Mouse (Mus musculus) cerebellum, postnatal 10 days (tissue): ENCODE data around the gene Egfl8.

Experiments used
- DNase-seq, 2 experiments: peaks; one replicate each; pipeline ENCODE4 v3.0.0; 2021; ENCODE audit warnings: mixed read lengths in 2 of 2

Gene Egfl8

DNA sequence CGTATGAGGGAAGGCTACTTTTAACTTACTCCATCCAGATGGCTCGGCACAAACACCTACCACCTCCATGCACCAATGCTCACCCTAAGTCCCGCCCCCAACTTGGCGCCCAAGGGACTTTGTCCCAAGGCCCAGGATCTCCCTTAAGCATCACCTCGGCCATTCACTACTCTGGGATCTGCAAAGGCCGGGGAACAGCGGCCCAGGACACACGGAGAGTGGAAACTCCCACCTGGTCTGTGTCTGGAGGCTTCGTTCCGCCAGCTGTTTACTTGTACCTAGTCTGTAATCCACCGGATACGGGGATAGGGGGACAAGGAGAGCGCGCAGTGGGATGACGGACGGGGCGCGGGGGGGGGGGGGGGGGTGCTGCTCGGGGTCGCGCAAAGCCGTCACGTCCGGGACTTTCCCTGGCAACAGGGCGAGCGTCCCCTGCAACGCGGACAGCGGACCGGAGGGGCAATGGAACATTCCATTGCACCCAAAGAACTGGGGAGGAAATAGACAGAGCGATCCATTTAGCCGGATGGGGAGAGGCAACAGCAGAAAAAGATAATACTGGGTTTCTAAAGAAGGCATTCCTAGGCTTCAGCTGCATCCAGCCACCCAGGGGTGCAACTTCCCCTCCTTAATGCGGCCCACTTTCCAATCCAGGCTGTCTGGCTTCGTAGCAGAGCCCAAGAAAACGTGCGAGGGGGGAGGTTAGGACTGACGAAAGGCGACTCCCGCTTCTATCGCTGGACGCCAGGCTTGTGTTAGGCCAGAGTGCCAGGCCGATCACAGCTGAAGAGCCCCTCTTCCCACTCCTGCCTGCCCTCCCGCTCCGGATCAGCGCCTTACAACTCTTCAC, 11.5 kb upstream of the Egfl8 start:
- peak; percentile 93 to 95 for DNase-seq

DNA sequence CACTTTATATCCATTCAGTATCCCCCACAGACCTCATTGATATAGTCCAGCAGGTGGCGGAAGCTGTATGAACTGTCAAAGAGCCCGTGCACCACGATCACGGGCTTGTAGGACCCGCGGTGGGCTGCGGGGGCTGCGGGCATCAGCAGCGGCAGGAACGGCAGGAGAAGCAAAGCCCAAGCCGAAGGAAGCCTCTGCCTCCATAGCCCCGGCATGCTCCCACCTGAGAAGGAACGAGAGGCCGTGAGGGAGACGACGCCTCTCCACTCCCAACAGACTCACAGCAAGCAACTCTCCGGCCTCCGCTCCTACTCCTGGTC, 11.0 kb upstream of the Egfl8 start:
- peak; percentile 73 to 79 for DNase-seq

DNA sequence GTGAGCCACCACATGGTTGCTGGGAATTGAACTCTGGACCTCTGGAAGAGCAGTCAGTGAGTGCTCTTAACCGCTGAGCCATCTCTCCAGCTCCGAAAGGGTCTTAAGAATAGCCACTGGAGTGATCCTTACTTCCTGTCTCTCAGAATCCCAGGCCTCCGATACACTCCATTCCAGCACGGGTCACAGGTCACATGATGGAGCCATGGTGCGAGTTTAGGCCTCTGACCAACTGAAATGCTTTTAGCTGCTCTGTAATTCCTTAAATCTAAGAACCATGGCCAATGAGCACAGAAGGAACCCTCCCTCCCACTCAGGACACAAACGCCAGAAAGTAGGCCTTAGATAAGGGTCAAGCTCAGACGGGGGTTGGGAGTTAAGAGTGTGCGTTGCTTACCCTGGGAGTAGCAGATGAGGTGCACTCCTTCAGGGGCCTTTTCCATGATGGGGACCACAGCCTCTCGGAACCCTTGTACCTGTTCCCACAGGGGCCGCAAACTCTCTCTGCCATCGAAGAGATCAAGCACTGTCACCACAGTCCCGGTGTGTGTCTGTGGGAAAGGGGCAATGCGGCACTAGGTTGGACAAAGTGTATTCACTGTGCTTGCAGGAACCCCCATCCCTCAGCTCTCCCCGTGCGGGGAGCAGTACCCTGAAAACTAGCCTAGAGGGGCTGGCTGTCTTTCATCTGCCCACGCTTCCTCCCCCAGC, 10.4 kb upstream of the Egfl8 start:
- DNase-seq, result no peak

DNA sequence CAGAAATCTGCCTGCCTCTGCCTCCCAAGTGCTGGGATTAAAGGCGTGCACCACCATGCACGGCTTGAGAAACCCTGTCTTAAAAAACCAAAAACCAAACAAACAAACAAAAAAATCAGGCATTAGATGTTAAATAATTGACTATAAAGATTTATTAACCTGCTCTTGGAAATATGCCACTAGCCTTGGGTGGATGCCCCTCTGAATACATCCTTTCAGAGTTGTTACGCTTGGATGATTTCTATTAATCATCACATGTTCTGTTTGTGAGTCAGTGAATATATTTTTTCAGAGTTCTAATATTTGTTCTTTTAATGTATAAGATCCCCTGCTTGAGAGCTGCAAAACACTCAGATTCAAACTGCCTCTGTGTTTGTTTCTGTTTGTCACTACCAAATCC, 9.2 kb upstream of the Egfl8 start:
- DNase-seq, result no peak

DNA sequence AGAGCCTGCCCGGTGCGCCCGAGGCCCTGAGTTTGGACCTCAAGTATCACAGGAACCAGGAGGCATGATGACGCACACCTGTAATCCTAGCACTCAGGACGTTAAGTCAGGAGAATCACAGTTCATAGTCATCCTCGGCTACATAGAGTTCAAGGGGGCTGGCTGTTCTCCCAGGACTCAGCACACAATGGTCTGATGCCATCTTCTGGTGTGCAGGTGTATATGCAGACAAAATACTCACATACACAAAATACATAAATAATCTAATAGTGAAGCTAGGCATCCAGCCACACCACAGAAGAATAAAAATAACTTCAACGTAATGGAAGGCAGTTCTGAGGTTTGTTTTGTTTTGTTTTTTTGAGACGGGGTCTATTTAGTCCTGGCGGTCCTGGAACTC, 7.4 kb upstream of the Egfl8 start:
- DNase-seq, result no peak

DNA sequence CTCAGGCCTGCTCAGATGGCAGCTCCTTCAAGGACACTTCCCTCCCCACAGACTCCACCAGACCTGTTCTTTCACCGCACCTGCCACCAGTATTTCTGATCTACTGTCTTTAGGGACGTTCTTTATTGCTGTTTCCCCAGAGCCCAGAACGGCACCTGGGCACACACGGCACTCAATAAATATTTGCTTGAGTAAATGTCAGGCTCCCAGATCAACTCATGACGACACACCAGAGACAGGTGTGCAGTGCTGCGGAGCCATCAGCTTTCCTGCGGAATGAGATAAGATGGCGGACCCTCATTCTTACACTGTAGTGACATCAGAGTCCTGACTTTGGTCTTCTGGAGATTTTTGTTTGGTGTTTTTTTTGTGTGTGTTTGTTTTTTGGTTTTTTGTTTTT, 5.2 kb upstream of the Egfl8 start:
- no peak for DNase-seq

DNA sequence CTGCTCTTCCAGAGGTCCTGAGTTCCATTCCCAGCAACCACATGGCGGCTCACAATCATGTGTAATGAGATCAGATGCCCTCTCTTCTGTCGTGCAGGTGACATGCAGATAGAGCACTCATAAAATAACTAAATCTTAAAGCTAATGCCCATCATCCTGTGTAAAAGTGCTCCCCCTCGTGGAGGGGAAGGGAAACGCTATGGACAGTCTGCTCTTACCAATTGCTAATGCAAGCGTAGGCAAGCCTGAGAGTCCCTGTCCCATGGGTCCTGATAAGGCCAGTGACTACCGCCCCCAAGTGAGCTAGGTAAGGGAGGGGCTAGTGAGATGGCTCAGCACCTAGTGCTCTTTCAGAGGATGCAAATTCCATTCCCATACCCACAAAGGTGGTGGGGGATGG, 3.2 kb upstream of the Egfl8 start:
- peak; percentile 79 to 81 for DNase-seq

DNA sequence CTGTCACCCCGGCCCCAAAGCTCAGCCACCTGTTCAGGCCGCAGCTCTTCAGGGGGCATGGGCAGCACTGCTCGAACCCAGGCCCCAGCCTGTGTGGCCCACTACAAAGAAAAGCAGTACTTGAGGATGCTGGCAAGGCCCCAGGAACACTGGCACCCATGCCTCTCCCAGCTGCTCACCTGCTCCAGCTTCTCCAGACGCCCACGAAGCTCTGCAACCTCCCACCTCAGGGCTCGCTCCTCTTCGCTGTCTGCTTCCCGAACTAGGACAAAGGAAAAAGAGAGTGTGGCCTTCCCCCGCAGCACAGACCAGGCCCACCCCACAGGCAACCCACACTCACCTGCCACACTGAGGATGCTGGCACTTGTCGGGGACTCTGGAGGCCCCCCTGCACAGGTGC, 1.9 kb downstream of the Egfl8 start:
- DNase-seq, result no peak

DNA sequence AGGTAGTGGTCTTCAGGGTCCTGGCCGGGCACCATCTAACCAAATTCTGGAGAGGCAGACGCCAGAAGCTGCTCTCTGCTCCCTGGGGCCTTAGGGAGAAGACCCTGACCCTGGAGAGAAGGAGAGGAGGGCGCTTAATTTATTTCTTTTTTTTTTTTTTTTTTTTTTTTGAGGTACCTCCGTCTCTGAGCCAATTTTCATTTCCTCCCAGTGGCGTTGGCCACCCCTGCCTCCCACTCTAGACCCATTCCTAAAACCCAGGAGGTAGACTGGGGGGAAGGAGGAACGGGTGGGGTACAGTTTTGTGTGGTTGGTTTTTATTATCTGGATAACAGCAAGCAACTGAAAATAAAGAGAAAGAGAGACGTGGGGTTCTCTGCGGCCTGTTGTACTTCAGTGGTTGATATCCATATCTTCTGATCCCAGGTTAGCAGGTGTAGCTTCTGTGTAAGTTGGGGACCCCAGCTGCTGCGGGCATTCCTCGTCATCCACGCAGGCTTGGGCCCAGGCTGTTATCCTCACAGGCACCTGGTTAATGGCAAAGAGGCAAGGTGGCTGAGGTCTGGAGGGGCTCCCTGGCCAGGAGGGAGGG, 2.6 kb downstream of the Egfl8 start:
- no peak for DNase-seq

DNA sequence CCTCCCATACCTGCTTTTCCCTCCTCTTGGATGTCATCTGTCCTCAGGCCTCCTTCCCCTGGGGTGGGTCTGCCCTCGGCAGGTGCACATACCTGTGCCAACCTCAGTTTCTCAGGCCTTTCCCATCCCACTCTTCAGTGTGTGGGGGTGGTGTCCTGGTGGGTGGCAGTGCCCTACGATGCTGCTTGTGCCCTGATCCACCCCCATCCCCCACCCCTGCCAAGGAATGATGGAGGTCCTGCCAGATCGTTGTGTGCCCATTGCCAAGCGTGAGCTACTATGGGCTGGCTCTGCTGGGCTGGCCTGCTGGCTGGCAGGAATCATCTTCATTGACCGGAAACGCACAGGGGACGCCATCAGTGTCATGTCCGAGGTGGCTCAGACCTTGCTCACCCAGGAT, 4.7 kb downstream of the Egfl8 start:
- DNase-seq, result peak; percentile 52 to 57

DNA sequence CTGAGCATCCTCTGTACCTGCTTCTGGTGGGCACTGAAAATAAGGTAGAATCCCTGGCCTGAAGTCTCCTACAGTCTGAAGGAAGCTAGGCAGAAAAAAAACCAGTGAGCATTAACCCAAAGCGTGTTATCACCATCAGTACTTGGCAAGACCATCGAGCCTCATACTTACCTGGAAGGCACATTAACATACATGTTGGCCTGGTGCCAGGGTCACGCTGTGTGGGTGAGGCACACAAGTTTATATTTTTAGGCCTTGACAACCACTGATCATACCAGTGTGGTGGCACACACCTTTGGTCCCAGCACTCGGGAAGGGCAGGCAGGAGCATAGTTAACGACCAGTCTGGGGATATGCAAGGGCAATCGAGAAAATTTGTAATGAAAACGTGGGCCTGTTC, 7.8 kb downstream of the Egfl8 start:
- DNase-seq, result peak; percentile 60 to 65

DNA sequence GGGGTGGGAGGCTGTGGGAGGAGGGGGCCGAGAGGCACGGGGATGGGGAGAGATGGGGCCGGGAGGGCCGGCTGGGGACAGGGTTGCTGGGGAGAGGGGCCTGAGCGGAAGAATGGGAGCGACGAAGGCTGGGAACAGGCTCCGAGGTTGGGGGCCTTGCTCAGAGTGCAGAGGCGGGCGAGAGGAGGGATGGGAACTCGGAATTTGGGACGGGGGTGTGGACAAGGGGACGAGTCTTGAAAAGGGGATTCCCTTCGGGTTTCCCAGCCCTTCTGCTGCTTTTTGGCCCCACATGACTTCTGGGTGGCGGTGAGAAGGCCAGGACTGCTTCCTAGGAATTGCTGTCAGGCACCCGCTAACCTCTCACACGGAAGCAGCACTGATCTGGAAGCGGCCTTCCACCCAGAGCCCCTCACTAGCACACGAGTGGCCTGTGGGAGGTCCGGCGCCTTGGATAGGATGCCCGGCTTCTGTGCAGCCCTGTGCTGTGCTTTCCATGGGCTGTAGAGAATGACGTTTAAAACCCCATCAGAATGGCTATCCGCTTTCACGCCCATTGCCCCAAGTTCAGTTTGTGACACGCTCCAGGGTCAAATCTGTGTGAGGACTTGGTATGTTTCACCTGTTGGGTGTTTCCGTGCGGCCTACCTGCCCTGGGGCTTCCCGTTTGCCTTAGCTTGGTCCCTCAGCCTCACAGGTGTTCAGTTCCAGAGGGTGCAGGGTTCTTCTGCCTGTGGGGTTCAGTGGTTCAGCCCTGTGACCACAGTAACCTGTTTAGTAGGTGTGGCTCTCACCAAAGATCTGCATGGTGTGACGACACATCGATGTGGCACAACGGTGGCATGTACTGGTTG, 9.4 kb downstream of the Egfl8 start:
- DNase-seq, result no peak

DNA sequence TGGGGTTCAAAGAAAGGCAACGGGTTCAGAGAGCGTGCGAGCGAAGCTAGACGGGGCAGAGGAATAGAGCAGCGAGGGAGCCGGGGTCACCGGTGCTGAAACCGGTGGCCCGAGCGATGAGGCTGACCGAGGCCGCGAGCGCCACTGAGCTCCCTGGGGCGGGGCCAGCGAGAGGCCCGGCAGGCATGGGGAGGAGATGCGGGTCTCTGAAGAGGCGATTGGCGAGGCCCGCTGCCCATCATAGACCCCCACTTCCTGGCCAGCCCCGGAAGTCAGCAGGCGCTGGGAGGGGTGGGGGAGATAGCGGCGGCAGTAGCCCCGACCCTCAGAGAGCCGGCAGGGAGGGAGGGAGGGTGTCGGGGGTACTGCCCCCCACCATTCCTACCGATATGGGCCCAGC, 10.2 kb downstream of the Egfl8 start:
- peak; percentile 99 for DNase-seq

DNA sequence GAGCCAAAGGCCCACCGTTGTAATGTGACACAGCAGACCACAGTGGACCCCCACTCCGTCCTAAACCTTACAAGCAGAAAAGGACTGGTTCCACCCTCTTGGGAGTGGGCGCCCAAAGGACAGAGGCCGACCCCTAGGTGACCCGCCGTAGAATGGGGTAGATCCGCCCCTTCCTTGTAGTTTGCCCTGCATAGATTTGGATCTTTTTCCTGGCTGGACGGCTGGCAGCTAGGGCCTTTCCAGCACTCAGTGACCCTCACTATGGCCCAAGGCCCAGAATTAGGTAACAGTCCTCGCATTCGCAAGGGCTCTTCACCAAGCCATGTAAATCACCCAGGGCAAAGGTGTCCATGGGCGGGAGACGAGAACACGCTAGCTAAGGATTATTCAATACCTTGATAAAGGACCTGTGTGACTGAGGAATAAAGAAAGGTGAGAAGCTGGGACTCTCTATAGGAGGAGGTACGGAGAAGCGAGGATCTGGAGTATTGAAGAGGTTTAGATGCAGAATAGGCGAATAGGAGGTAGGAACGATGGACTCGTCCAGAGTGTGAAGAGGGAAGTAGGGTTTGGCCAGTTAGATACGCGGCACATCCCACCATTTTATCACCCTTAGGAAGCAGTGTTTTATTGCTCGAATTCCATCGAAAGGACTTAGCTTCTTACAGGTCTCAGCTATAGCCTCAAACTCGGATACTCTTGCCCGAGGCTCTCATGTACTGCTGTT, 11.1 kb downstream of the Egfl8 start:
- no peak for DNase-seq

DNA sequence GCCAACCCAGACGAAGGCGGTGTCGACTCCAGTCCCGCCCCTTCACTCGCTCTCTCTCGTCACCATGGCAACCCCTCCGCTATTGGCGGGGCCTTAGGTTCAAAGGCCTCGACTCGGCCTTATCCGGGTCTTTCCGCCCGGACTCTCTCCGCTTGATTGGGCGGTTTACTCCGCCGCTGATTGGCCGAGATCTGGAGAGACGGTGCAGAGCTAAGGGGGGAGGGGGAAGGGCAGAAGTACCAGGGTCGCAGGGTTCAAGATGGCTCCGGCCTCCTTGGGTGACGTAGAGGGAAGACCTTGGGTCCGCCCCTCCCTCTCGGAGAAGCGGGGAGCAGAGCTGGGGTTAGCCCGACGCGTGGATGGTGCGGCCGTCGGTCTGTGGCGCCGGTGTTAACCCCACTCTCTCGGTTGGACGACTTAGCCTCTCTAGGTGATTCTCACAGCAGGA, 11.7 kb downstream of the Egfl8 start, which contains the start of gene Agpat1:
Agpat1 (plus strand) TSS at position 202 of the 448 bp plus-strand sequence.
- DNase-seq, result peak; percentile 100

DNA sequence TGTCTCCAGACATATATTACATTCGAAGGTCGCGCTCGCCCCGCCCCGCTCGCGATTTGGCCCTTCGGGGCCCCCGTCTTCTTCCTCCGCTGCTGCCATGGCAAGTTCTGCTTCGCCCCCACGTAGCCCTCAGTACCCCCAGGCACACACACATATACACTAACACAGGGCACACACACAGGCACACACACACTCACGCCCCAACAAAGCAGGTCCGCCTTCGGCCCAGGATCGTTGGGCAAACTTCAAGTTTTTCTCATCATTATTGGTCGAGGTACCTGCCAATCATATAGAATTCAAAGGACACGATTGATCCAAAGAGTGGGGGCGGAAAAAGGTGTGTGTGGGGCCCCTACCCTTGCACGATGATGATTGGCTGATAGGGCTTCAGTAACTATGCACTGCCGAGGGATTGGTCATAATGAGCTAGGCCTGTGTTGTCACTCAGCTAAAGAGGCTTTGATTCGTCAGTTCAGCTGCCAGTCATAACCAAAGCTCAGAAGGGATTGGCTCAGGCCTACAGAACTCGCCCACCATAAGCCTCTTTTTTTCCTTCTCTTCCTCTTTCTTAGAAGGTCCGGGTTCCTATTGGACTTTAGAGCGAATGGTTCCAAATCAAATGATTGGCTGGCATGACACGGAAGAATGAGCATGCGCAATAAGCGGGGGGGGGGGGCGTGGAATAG, 12.3 kb downstream of the Egfl8 start, which contains the start of gene Rnf5:
Rnf5 (minus strand) TSS at position 316 of the 686 bp plus-strand sequence.
- DNase-seq, result peak; percentile 99 to 100

DNA sequence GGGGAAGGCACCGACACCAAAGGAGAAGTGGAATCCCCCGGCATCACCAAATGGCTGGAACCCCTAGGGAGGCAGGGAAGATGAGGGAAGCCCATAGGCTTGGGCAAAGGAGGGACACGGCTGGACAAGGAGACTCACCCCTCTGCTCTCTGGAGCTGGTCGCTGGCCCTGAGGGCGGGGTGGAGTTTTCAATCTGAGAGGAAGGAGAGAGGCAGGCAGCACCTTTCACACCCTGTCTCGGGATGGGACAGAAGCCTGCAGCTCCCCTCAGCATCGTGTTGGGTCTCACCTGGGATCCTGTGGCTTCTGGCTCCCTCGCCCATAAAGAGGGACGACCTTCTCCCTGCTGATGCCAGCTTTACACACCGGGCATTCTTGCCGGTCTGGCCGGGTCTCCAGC, 14.0 kb downstream of the Egfl8 start:
- peak in 1 of 2 experiments; percentile 18 for DNase-seq

DNA sequence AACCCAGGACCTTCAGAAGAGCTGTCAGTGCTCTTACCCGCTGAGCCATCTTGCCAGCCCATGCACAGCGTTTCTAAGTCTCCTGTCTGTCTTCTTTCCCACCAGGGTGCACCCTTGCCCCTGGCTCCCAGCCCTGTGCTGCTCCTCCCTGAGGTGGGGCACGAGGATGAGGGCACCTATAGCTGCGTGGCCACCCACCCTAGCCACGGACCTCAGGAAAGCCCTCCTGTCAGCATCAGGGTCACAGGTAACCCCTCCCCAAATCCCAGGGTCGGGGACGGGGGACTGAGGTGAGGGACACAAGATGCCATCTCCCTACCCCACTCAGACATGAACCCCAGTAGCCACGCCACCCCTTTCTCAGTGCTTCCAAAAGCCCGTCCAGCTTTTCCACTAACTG, 15.9 kb downstream of the Egfl8 start:
- DNase-seq, result peak in 1 of 2 experiments; percentile 25

DNA sequence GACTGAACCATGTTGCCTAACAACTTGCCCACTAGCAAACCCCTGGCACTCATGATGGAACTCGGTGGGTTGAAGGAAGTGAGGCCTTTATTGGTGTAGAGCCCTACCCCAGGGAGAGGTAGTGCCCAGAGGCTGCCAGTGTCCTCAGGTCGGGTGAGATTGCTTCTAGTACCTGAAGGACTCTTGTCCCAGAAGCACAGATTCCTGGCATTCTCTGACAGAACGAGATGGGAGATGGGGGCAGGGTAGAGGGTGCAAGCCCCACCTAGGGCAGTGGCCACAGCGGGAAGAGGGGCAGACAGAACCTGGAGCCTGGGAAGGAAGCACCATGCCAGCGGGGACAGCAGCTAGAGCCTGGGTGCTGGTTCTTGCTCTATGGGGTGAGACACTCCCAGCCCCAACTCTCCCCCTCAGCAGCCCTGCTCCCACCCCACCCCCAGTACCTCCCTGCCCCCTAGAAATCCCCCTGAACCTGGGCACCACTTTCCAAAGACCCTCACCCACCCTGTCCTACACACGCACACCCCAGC, 18.1 kb downstream of the Egfl8 start, which contains the start of gene Ager:
Ager (plus strand) TSS at position 297 of the 530 bp plus-strand sequence.
- DNase-seq, result peak in 1 of 2 experiments; percentile 8

DNA sequence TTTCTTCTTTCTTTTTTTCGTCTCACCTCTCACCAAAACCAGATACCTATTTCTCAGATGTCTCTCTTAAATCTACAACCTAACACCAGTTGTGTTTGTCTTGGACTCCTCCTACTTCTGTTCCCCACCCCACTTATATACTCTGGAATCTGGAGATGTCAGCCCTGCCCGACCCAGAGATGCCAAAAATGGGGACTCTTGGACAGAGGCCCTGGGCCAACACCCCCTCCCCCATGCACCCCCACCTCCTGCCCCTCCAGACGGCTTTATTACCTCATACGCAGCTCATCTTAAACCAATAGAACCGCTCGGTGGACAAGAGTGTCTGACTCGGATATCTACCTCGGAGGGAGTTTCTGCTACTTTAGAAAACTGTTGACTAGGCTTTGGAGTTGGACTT, 19.7 kb downstream of the Egfl8 start:
- no peak for DNase-seq
